Mouse (Mus musculus): Measurements from ENCODE around the gene Srp9. TPM values are rescaled to one million over a fixed set of nuclear protein-coding genes. Genes with fewer than 3 reads are reported as not detected.

Gene Srp9
- polyA plus RNA-seq, 1 experiment from 2014 or later = 139 TPM

DNA sequence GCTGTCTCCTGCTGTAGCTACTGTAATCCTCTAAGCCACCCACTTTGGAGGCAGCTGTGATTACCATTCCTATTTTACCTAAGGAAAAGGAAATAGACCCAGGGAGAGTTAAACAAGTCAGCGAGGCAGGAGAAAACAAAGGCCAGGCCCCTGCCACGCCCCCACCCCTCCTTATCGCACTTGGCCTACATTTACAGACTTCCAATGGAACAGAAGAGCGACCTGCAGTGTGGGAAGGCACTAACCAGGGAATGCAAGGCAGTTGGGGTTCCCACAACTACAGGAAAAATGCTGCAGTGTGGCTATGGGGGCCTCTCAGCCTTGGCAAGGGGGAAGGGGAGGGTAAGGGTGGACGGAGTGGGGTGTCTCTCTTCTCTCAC, 34.2 kb upstream of the Srp9 start:
- H3K9ac ChIP-seq = peak overlapping the region; percentile 13; the same call in 1 of the 2 replicates

GRCm38 (mm10) chr1:182091261-182091660, 33.3 kb upstream of the Srp9 start:
- 72% methylated on average over 7 of the region's 7 CpGs for WGBS
- Histone ChIP-seq H3K36me3 (replicated peaks; ENCODE audit: control insufficient read depth, insufficient read depth) (no peaks in the 10 kb centered on the region), H3K27ac (no peak overlapping the region), H3K4me3 (replicated peaks; ENCODE audit: low read length) (no peak overlapping the region), H3K9ac (no peak overlapping the region), H3K4me2 (replicated peaks) (no peak overlapping the region), H3K4me1 (replicated peaks; ENCODE audit: control insufficient read depth, insufficient read depth, low read length) (peaks cover 49% of the 10 kb centered on the region), H3K27me3 (ENCODE audit: control insufficient read depth, insufficient read depth, low read length) (no peaks in the 10 kb centered on the region), H3K9me3 (ENCODE audit: control insufficient read depth, low read length) (no peaks in the 10 kb centered on the region)
- DNase-seq (ENCODE audit: low spot score) = no peak
- ATAC-seq (ENCODE audit: low FRiP score) = no peak

More for the DNA sequence above, 34.2 kb upstream of the Srp9 start:
- WGBS = 18% methylated on average over 5 of the region's 5 CpGs
- ATAC-seq (ENCODE audit: low FRiP score) (peak; percentile 6; the same call in 1 of the 2 replicates), DNase-seq (ENCODE audit: low spot score) (no peak)
- Histone ChIP-seq H3K9me3 (ENCODE audit: control insufficient read depth, low read length) (no peaks in the 10 kb centered on the region), H3K4me3 (replicated peaks; ENCODE audit: low read length) (no peak overlapping the region), H3K27ac (peak overlapping the region; percentile 66), H3K4me2 (replicated peaks) (no peak overlapping the region), H3K4me1 (replicated peaks; ENCODE audit: control insufficient read depth, insufficient read depth, low read length) (peaks cover 46% of the 10 kb centered on the region), H3K36me3 (replicated peaks; ENCODE audit: control insufficient read depth, insufficient read depth) (no peaks in the 10 kb centered on the region), H3K27me3 (ENCODE audit: control insufficient read depth, insufficient read depth, low read length) (no peaks in the 10 kb centered on the region)

DNA sequence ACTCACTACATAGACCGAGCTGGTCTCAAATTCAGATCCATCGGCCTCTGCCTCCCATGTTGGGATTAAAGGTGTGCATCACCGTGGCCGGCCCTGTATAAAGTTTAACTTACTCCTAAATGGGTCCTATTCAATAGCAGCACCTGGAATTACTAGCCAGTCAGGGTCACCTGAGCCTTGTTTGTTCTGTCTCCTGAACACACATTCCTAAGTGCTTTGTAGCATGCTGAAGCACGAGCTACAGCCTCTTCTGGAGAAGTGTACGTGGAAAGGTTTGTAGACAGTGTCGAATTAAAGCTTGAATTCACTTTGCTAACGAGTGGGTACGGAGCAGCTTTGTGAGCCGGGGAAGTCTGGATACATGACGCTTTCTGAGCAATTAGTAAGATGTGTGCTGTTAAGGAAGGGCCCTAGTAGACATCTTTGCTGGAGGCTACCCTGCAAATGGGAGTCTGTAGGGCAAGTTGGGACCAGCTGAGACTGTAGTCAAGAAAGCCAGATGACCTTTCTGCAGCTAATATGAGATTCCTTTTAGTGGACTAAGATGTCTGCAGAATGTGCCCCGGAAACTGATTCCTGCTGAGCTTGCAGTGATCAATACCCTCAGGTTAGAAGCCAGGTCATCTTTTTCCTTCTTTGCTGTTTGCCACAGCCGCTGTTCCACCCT, 32.7 kb upstream of the Srp9 start:
- Histone ChIP-seq H3K4me2 (replicated peaks) (no peak overlapping the region), H3K27ac (no peak overlapping the region), H3K4me3 (replicated peaks; ENCODE audit: low read length) (no peak overlapping the region), H3K9ac (no peak overlapping the region), H3K4me1 (replicated peaks; ENCODE audit: control insufficient read depth, insufficient read depth, low read length) (peaks cover 49% of the 10 kb centered on the region), H3K27me3 (ENCODE audit: control insufficient read depth, insufficient read depth, low read length) (no peaks in the 10 kb centered on the region), H3K36me3 (replicated peaks; ENCODE audit: control insufficient read depth, insufficient read depth) (no peaks in the 10 kb centered on the region), H3K9me3 (ENCODE audit: control insufficient read depth, low read length) (no peaks in the 10 kb centered on the region)
- DNase-seq (ENCODE audit: low spot score) = no peak
- ATAC-seq (ENCODE audit: low FRiP score) = no peak
- 83% methylated on average over 13 of the region's 13 CpGs for WGBS

DNA sequence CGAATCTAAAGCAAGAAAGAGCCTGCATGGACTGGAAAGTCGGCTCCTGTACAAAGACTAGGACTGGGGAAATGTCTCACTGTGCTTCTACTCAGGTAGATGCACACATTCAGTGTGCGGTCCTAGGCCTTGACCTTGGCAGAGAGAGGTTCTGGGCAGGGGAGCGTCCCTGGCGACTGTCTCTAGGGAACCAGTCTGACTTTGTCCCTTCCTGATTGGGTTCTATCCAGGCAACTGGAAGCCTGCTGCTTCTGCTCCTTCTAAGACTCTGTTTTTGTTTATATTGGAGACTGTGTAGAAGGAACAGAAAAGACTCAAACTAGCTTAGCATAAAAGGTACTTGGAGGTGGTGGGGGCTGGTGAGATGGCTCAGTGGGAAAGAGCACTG, 32.1 kb upstream of the Srp9 start:
- H3K36me3 ChIP-seq (replicated peaks; ENCODE audit: control insufficient read depth, insufficient read depth) = no peaks in the 10 kb centered on the region
- no peaks in the 10 kb centered on the region for H3K27me3 ChIP-seq (ENCODE audit: control insufficient read depth, insufficient read depth, low read length)
- 69% methylated on average over 5 of the region's 5 CpGs for WGBS
- no peak overlapping the region for H3K4me3 ChIP-seq (replicated peaks; ENCODE audit: low read length)
- DNase-seq (ENCODE audit: low spot score) (no peak), ATAC-seq (ENCODE audit: low FRiP score) (no peak)
- peaks cover 43% of the 10 kb centered on the region for H3K4me1 ChIP-seq (replicated peaks; ENCODE audit: control insufficient read depth, insufficient read depth, low read length)
- H3K9me3 ChIP-seq (ENCODE audit: control insufficient read depth, low read length) = no peaks in the 10 kb centered on the region
- H3K27ac ChIP-seq = no peak overlapping the region
- no peak overlapping the region for H3K4me2 ChIP-seq (replicated peaks)
- no peak overlapping the region for H3K9ac ChIP-seq

DNA sequence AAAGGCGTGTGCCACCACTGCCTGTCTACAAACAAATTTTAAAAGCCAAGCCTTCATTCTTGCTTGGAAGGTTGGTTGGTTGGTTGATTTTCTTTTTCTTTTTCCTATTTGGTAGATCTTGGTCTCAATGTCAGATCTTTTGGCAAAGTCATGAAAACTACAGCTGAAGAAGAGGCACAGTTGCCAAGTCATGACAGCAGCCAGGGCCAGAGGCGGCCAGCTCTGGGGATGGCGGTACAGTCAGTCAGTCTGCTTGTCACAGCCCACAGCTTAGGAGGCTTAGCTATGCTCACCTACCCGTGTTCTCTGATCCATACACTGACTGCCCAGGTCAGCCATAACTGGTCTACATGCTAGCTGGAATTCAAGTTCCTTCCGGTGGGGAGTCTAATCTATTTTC, 31.1 kb upstream of the Srp9 start:
- H3K36me3 ChIP-seq (replicated peaks; ENCODE audit: control insufficient read depth, insufficient read depth) = no peaks in the 10 kb centered on the region
- 93% methylated on average over 5 of the region's 5 CpGs for WGBS
- DNase-seq (ENCODE audit: low spot score) (no peak), ATAC-seq (ENCODE audit: low FRiP score) (no peak)
- H3K4me1 ChIP-seq (replicated peaks; ENCODE audit: control insufficient read depth, insufficient read depth, low read length) = peaks cover 38% of the 10 kb centered on the region
- H3K27ac ChIP-seq = no peak overlapping the region
- H3K4me3 ChIP-seq (replicated peaks; ENCODE audit: low read length) = no peak overlapping the region
- no peaks in the 10 kb centered on the region for H3K27me3 ChIP-seq (ENCODE audit: control insufficient read depth, insufficient read depth, low read length)
- H3K9me3 ChIP-seq (ENCODE audit: control insufficient read depth, low read length) = no peaks in the 10 kb centered on the region
- H3K9ac ChIP-seq = no peak overlapping the region
- no peak overlapping the region for H3K4me2 ChIP-seq (replicated peaks)

- no peak for ATAC-seq (ENCODE audit: low FRiP score)
- Histone ChIP-seq H3K9me3 (ENCODE audit: control insufficient read depth, low read length) (no peaks in the 10 kb centered on the region), H3K4me3 (replicated peaks; ENCODE audit: low read length) (no peak overlapping the region), H3K27ac (no peak overlapping the region; the same call in 1 of the 2 replicates), H3K4me1 (replicated peaks; ENCODE audit: control insufficient read depth, insufficient read depth, low read length) (peaks cover 26% of the 10 kb centered on the region), H3K36me3 (replicated peaks; ENCODE audit: control insufficient read depth, insufficient read depth) (no peaks in the 10 kb centered on the region), H3K4me2 (replicated peaks) (peak overlapping the region; percentile 17), H3K27me3 (ENCODE audit: control insufficient read depth, insufficient read depth, low read length) (no peaks in the 10 kb centered on the region), H3K9ac (no peak overlapping the region)
- WGBS = 45% methylated on average over 15 of the region's 15 CpGs
- DNase-seq (ENCODE audit: low spot score) = no peak
These were observed 29.9 kb upstream of the Srp9 start for GRCm38 (mm10) chr1:182094473-182095136.

DNA sequence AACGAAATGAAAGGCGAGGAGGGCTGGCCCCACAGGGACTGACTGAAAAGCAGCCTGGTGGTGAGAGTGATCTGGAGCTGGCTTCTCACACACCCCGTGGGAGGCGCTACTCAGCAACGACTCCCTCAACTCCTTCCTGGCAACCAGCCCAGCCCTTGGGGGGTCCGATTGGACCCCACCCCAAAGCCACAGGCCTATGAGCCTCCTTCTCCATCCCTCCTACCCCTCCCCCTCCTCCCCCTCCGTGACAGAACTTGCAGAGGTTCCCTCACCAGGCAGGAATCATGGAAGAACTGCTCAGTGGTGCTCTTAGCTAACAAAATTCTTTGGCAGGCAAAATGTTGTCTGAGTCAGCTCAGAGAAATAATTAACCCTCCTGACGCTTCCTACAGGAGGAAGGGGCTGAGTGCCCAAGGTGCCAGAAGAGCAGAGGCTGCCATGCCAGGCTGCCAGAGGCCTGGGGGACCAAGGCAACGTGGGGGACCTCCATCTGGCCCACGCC, 29.2 kb upstream of the Srp9 start:
- 15% methylated on average over 10 of the region's 10 CpGs for WGBS
- DNase-seq (ENCODE audit: low spot score) (no peak), ATAC-seq (ENCODE audit: low FRiP score) (peak; percentile 62)
- Histone ChIP-seq H3K27ac (no peak overlapping the region; the same call in 1 of the 2 replicates), H3K9ac (no peak overlapping the region), H3K4me2 (replicated peaks) (peak overlapping the region; percentile 17), H3K36me3 (replicated peaks; ENCODE audit: control insufficient read depth, insufficient read depth) (no peaks in the 10 kb centered on the region), H3K4me1 (replicated peaks; ENCODE audit: control insufficient read depth, insufficient read depth, low read length) (peaks cover 20% of the 10 kb centered on the region), H3K4me3 (replicated peaks; ENCODE audit: low read length) (no peak overlapping the region), H3K9me3 (ENCODE audit: control insufficient read depth, low read length) (no peaks in the 10 kb centered on the region), H3K27me3 (ENCODE audit: control insufficient read depth, insufficient read depth, low read length) (no peaks in the 10 kb centered on the region)

GRCm38 (mm10) chr1:182096707-182097106, 27.8 kb upstream of the Srp9 start:
- no peaks in the 10 kb centered on the region for H3K27me3 ChIP-seq (ENCODE audit: control insufficient read depth, insufficient read depth, low read length)
- peaks cover 13% of the 10 kb centered on the region; the same call in 1 of the 2 replicates for H3K4me1 ChIP-seq (replicated peaks; ENCODE audit: control insufficient read depth, insufficient read depth, low read length)
- H3K27ac ChIP-seq = no peak overlapping the region
- DNase-seq (ENCODE audit: low spot score) = no peak
- H3K4me2 ChIP-seq (replicated peaks) = no peak overlapping the region
- no peaks in the 10 kb centered on the region for H3K9me3 ChIP-seq (ENCODE audit: control insufficient read depth, low read length)
- H3K4me3 ChIP-seq (replicated peaks; ENCODE audit: low read length) = no peak overlapping the region
- 91% methylated on average over 5 of the region's 5 CpGs for WGBS
- ATAC-seq (ENCODE audit: low FRiP score) = no peak
- no peak overlapping the region for H3K9ac ChIP-seq
- H3K36me3 ChIP-seq (replicated peaks; ENCODE audit: control insufficient read depth, insufficient read depth) = no peaks in the 10 kb centered on the region

- Histone ChIP-seq H3K27me3 (ENCODE audit: control insufficient read depth, insufficient read depth, low read length) (no peaks in the 10 kb centered on the region), H3K36me3 (replicated peaks; ENCODE audit: control insufficient read depth, insufficient read depth) (no peaks in the 10 kb centered on the region), H3K27ac (no peak overlapping the region), H3K4me1 (replicated peaks; ENCODE audit: control insufficient read depth, insufficient read depth, low read length) (peaks cover 22% of the 10 kb centered on the region), H3K9ac (no peak overlapping the region), H3K9me3 (ENCODE audit: control insufficient read depth, low read length) (no peaks in the 10 kb centered on the region), H3K4me3 (replicated peaks; ENCODE audit: low read length) (no peak overlapping the region), H3K4me2 (replicated peaks) (no peak overlapping the region)
- ATAC-seq (ENCODE audit: low FRiP score) (no peak), DNase-seq (ENCODE audit: low spot score) (no peak)
- 64% methylated on average over 5 of the region's 5 CpGs for whole genome bisulfite sequencing
These were observed 25.5 kb upstream of the Srp9 start for GRCm38 (mm10) chr1:182099062-182099461.

All from hindbrain, embryonic 14.5 days (tissue).